Mouse (Mus musculus) urinary bladder, postnatal 14 days (tissue): ENCODE measurements at regions not wholly inside any gene's neighbourhood (a gene's known extent, or its start where the extent isn't known, plus 50 kb on each side); places are given as distances from the start of the nearest gene placed in this dataset.

ENCODE experiments used
- DNase-seq: peaks from one replicate; pipeline ENCODE4 v3.0.0; 2021; ENCODE audit warnings: low spot score

DNA sequence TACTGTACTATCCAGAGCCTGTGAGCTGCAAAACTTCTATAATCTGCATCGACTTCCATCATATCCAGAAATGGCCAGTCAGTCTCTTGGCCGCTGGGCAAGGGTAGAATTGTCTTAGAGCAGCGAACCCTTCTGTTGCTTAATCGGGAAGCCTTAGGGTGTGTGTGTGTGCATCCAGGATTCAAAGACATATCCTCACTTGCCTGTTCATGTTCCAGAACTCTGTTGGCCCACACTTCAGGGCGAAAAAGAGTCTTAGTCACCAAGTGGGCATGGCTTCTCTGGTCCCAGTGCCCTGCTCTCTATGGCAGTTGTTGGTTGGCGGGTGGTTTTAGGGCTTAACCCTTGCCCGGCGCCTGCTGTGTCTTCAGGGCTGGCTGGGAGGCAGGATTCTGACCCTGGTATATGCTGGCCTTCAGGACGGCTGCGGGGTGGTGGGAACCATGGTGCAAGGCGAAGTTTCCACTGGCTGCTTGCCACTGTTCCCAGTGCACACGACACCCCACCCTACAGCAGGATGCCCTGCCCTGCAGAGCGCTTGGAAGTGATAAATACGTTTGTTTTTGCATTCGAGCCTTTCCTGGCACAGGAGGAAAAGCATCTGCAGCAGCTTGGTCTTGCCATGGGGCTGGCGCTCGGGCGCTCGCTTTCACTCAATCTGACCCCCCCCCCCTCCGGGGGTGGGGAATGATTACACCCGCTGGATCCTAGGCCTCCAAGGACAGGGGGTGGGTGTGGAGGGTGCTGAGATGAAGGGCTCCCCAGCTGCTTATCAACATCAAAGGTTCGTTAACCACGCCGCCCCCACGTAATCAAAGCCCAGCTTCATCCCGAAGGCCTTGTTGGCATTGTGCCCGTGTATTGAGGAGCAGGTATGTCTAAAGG, 54.9 kb upstream of the Itga6 start:
- DNase-seq = peak; percentile 15

- no peak for DNase-seq
Observed at GRCm38 (mm10) chr2:71694758-71695310, 50.6 kb upstream of the Itga6 start.
